Mouse (Mus musculus) mouse embryonic stem cell (cell line): ENCODE data around the gene Scn4a.

Experiments
- in situ Hi-C, 2 experiments: fragments of 300-500 bp; cut with MboI; formaldehyde crosslinking; loops; 1 replicate in 1 of 2; 3 replicates in 1 of 2; pipeline ENCODE4 v1.14.3; 2019 to 2020; ENCODE audit warnings: low sequenced_read_pairs in 2 of 2, low pct_unique_long_range_greater_than_20kb in 1 of 2, mixed read lengths in 1 of 2; ENCODE audit not compliant: unreplicated experiment in 1 of 2

Gene Scn4a

DNA sequence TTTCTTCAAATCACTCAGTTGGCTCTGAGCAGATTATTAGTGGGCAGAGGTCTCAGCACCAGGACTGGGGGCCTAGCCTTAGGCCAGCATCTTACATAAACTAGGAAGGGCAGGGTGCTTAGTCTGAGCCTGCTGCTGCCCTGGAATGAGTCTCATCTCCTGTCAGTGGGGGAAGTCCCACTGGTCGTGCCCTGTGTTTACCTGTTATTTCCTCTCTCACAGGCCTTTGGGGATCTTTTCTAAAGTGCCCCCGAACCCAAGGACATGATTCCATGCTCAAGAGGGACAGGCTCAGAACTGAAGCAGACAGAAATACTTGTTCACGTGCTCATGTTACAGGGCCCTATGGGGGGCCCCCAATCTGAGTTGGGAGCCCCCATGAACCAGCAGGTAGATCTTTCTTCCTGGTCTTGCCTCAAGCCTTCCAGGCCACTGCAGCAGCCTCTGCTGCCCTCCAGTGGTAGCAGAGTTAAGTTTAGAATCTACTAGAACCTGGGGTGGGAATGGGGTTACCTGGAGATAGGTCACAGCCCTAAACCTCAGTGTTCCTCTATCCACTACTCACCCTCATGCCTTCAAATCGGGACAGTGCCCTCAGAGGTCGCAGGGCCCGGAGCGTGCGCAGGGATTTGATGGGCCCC lies 27.4 kb downstream of the Scn4a start:
- in situ Hi-C loops, result no loop called here

DNA sequence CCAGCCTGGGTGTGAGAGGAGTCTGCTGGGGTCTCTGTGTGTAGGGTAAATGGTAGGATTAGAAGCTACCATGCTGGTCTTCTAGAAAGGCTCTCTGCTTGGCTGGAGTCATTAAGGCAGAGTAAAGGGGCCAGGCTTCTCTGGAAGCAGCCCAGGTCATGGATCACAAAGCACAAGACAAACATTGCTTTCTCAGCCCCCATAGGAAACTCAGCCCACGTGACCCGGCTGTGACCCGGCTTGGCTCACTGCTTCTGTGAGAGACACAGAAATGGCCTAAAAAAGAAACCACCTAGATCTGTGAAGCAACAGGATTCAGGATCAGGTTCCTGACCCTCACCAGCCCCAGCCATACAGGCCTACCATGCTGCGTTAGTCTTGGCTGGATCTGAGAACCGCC lies 28.2 kb downstream of the Scn4a start:
- in situ Hi-C loops, result no loop called here

DNA sequence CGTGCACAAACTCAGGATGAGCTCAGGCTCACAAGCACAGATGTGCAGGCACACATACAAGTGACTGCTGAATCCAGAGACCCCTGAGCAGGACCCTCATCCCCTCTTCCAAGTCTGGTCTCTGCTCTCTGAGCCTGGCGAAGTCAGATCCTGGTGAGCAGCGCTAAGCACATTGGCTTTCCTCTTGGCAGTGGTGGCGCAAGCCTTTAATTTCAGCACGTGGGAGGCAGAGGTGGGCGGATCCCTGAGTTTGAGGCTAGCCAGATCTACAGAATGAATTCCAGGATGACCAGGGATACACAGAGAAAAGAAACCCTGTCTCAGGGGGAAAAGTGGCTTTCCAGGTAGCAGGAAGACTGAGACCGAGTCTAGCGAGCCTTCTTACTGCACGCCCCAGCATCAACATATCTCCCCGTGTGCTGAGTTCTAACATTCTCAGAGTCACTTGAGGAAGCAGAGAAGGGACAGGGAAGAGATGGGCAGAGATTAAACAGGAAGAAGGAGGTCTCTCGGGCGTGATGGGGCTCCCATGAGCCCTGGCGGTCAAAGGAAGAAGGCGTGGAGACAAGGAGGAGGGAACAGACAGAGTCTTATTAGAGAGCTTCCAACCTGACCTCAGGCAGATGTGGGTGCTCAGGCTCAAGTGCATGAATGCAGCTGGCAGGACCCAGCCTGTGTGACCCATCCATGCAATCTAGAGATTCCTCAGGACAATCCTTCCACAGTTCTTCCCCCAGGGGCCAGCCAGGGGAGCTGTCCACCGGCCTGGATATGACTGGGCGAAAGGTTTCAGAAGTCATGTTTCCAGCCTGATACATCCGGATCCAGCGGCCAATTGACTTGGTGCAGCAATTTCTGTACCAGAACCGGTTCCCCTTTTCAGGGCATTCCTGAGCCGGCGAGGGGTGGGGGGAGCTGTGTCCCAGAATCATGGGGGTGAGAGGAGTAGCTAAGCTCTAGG lies 34.4 kb downstream of the Scn4a start:
- in situ Hi-C loops, result no loop called here

DNA sequence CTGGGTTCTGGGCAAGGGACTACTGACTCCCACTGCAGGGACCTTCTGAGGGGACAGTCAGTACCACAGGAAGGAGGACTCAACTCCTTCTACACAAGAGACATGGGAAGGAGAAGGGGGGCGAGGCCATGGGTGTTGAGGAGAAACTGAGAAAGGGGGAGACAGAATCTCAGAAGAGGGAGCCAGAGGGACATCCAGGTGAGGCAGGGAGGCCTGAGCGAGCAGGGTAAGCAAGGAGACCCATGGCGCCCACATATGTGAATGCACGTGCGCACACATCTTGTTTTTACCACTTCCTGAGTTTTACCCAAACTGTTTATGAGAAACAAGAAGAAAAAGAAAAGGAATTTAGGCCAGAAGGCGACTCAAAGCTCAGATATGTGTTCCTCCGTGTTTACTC lies 35.3 kb downstream of the Scn4a start:
- in situ Hi-C loops, result no loop called here

DNA sequence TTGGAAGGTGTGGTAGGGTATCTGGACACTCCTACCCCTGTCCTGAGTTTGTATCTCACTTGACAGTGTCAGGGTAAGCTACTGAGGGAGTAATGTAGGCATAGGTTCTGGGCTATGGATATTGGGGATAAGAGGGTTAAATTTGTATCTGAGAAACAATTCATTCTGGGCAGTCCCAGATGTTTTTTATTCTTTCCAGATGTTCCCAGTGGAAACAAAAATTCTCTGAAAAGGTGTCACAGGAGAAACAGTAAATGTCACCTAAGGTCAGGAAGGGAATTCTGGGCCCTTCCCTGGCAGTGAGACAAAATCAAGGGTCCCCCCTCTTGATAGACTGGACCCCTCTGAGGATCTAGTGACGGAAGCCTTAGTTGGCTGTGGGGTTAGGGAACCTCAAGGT lies 36.7 kb downstream of the Scn4a start:
- in situ Hi-C loops, result no loop called here

DNA sequence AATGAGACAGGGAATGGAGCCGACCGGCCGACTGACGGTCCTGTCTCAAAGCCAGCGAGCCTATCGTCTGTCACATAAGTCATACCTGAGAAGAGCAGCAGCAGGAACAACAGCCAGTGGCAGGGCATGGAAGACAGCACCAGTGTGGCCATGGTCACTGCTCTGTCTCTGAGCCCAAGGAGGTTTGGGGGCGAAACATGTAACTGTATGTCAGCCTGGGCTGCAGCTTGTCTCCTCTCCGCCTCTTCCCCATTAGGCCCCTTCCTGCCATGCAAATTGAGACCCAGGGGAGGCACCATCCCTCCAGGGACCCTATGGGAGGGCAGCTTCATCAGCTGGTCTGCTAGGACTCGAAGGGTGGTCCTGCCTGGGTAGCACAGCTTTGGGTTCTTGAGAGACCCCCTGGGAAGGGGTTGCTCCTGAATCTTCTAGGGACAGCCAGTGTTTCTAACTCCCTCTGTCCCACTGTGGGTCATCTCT lies 38.7 kb downstream of the Scn4a start, which contains the start of gene Cd79b:
TSS of gene Cd79b (minus strand) at position 430 of the 480 bp plus-strand sequence.
- in situ Hi-C loops, result no loop called here

DNA sequence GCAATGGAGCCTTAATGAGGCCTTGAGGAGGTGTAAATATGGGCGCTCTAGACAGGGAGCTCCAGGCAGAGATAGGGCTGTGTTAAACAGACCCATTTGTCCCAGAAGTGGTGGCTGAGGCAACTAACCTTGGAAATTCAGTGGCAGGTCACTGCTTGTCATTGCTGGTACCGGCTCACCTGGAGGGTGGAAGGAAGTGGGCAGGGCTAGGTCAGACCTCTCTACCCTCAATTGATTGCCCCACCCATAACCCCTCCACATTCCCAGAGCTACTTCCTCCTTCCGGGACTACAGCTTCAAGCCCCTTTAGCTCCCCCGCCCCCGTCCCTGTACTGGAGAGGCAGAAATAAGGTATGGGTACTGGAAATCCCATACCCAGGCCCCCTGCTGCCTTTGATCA lies 39.6 kb downstream of the Scn4a start:
- in situ Hi-C loops, result no loop called here

DNA sequence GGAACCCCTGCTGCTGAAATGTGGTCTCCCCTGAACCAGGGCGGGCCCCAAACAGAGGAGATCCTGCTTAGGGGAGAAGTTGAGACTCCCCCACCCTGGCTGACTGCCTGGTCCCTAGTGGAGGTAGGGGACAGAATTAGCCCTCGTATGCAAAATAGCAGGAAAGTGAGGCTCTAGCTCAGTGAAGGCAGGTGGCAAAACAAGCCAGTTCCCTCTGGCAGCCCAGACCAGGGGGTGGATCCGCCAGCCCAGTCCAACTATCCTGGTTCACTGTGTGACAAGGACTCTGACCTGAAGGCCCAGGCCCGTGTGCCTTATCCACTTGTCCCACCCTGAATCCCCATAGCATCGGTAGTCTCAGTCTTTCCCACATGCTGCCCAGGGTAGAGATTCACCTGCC lies 43.0 kb downstream of the Scn4a start:
- in situ Hi-C loops, result no loop called here

DNA sequence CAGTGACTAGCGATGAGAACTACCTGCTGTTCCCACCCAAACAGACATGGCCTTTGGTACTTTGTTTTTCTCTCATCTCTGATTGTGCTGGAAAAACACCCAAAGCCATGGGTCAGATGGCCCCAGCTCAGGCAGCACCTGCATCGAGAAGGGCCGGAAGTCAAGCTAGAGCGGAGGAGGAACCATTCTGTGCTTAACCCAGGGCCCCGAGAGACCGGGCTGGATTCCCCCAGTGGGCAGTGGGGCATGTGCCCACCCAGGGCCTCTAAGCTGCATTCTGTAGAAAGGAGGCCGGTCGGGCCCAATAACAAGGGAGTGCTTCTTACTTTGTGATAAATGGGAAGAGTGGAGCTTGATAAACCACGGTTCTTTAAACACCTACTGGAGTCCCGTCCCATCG lies 44.9 kb downstream of the Scn4a start:
- in situ Hi-C loops, result no loop called here

DNA sequence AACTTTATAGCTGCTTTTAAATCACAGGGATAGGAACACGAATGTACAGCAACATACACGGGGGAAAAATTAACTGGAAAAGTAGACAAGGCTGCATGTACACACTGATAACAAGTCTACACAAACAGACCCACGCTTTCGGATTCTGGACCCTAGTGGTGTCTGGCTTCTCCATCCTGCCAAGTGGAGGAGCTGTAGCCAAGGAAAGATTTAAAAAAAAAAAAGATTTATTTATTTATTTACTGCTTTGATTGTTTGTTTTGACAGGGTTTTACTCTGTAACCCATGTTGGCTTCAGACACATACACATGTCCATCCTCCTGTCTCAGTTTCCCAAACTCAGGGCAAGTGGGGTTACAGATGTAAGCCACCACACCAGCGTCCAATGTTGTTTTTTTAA lies 45.7 kb downstream of the Scn4a start:
- in situ Hi-C loops, result no loop called here

DNA sequence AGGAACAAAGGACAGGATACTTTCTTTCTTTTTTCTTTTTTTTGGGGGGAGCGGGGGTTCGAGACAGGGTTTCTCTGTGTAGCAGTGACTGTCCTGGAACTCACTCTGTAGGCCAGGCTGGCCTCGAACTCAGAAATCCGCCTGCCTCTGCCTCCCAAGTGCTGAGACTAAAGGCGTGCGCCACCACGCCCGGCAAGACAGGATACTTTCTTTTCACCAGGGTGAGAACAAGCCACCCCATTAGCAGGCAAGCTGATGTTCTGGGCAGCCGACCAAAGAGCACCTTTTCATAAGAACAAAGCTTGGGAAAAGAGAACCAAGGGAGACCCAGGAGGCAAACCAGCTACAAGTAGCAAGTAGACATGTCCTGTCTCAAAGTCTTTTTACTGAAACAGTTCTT lies 46.3 kb downstream of the Scn4a start:
- in situ Hi-C loops, result no loop called here

DNA sequence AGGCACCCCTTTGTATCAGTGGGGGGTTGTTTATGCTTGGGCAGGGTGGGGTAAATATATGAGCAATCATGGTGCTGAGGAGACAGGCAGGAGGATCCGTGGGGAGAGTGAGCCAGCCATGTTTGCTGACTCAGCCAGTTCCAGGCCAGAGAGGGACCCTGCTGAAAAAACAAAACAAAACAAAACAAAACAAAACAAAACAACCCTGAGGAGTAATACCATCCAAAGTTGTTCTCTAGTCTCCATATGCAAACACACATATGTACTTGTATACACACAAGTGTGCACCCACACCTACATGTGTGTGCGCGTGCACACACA lies 47.1 kb downstream of the Scn4a start:
- in situ Hi-C loops, result no loop called here

DNA sequence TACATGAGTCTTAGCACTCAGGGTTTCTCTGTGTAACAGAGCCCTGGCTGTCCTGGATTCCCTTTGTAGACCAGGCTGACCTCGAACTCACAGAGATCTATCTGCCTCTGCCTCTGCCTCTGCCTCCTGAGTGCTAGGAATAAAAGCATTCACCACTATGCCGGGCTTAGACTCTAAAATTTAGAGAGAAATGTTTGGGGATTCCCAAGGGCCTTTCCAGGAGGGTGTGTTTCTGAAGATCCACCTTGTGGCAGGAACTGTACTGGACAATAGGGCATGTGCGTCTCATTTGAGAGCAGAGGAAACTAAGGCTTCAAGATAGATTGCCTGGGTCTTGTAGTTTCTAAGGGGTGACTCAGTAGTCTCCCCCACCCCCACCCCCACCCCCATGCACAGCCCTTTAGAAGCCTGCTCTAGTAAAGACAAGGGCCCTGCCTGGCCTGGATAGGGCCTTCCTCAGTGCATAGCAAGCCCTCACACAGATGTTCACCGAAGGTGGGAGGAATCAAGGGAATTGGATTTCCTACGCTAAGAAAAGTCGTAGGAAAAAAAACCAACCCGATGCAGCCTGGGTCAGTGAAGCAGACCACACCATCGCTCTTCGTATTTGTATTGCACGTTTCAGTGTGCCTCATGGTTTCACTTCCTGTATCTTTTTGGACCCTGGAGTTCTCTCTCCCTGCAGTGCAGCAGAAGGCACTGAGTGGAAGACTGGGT lies 47.6 kb downstream of the Scn4a start:
- in situ Hi-C loops, result no loop called here

DNA sequence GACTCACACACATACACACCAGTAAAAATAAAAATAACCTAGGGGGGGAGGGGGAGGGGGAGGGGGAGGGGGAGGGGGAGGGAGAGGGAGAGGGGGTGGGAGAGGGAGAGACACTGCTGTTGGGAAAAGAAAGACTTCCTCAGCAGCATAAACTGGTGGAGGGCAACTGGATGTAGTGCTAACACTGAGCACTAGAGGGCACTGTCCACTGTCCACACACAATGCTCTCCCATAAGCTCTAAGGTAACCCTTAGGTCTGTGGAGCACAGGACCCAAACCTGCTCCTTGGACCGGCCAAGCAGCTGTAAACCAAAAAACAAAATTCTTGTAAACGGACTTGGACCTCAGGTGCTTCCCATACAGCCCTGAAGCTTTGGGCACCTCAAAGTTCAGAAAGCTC lies 50.5 kb downstream of the Scn4a start:
- in situ Hi-C loops, result no loop called here

DNA sequence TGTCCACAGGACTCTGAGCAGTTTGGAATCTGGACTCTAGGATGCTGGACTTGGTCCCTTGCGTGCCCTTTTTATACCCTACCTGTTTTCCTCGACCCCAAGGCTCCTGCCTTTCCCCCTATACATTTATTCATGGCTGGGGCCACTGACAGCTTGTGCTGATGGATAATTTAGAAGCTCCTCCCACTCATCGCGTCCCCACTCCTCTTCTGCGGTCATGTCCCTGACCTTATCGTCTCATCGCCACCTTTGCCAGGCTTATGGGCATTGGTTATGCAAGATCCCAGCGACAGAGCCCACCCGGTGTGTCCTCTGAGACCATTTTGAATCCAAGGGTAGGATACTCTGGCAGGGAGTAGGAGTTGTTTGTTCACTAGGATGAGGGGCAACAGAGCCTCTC lies 51.3 kb downstream of the Scn4a start, which contains the start of gene Gh:
TSS of gene Gh (minus strand) at position 101 of the 400 bp plus-strand sequence.
- in situ Hi-C loops, result no loop called here

DNA sequence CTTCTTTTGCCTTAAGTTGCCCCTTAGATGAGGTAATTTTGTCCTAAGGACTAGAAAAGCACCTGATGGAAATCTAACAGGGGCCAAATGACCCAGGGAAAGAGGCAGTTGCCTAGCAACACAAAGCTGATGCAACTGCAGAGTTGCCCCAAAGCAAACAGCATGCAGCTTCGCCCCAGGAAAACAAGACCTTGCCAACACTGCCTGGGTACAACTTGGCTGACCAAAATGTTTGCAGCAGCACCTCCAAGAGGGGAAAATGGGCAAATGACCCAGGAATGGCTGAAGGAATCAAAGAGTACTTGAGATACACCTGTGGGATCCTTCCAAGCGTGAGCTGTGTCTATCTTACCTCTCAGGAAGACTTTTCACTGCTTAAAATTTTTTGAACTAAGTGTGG lies 61.2 kb downstream of the Scn4a start:
- in situ Hi-C loops, result no loop called here

DNA sequence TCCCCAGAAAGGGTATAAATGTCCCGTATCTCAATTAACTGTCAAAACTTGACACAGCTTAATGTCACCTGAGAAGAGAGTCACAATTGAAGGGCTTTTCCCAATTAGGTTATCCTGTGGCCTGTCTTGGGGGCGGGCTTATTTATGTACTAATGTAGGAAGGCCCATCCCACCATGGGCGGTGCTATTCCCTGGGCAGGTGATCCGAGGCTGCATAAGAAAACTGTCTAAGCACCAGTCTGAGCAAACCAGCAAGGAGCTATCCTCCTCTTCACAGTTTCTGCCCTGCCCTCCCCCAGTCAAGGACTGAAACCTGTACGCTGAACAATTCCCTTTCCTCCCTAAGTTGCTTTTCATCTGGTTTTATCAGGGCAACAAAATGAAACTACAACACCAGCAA lies 62.7 kb downstream of the Scn4a start:
- in situ Hi-C loops, result no loop called here

DNA sequence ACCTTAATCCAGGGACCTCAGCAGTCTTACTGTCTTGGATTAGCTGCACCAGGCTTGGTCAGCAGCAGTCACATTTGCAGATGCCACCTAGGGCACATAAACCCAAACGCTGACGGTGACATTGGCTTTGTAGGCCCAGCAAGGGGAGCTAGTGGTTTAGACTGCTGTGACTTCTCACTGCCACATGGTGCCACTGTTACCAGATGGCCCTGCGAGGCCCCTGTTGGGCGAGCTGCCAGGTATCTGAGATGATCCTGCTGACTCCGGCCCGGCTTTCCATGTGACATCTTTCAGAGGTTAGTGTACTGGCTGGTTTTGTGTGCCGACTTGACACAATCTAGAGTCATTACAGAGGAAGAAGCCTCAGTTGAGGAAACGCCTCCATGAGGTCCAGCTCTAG lies 63.7 kb downstream of the Scn4a start:
- in situ Hi-C loops, result no loop called here

DNA sequence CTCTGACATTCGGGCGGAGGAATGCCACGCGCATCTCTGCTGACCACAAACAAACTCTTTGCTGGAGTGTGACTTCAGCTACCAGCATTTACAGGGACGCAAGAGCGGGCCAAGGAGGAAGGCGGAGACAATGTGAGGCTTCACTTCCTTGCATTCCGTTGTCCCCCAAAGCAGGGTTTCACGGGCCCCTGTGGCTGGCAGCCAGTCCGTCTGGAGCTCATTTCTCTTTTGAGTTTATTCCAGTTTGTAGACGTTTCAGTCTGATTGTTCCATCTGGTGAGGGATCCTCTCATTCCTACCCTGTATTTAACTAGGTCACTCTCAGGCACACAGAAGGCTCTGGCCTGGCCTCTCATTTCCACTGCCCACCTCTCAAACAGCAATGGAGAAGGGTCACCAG lies 66.1 kb downstream of the Scn4a start:
- in situ Hi-C loops, result no loop called here
